Mouse (Mus musculus) right cerebral cortex, postnatal 25 days (tissue): ENCODE results near the gene Fchsd2.
"Not testable (repeated sequence)": the region's sequence is repeated elsewhere in the genome, so short reads cannot be mapped to it uniquely, and the experiment has no call there.

Experiments
- DNase-seq: peaks from one replicate; pipeline ENCODE4 v3.0.0; 2022

Fchsd2 gene

DNA sequence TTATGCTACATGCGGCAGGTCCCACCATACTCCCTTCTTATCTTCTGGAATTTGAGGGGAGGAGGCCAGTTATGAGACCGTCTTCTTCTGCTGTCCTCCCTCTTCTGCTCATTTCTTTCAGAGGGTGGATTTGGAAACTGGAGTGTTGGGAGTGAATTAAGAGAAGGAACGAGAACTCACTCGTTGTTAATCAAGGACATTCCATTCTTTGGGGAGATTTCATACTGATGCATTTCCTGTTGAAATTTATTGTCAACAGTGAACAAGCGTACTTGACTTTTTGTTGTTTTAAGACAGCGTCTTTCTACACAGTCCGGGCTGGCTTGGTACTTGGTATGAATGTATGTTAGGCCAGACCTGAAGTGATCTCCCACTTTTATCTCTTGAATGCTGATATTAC is 26.7 kb downstream of the Fchsd2 start:
- DNase-seq, result no peak

DNA sequence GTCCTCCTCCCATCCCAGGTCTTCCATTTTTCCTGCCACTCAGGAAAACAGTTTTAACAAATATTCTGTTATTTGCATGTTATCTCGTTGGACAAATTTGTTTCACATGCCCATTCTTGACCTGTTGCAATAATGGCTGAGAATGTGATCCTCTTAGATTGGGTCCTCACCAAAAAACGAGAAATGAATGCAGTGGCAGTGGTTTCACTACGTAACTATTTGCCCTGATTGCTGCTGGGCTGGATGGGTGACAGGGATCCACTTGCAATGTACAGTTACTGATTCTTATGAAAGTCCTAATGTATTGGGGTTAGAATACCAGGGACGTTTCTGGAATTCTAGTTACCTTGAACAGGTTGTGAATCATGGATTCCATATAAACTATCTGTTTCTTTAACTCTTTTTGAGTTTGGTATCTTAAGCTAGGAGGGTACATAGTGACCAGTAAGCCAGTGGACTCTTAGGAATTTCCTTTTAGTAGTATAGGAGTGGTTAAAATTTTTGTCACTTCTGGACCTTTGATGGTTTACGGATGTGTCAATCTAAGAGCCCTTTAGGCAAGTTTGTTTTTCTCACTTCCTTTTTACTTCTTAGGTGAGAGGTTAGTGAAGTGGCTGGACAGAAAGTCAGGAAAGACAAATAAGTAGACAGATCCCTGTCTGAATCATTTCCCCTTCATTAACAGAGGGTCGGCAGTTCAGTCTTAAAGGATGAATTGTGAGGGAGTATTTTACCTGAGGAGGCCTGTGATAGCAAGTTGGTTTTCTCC is 31.1 kb downstream of the Fchsd2 start:
- DNase-seq, result no peak

DNA sequence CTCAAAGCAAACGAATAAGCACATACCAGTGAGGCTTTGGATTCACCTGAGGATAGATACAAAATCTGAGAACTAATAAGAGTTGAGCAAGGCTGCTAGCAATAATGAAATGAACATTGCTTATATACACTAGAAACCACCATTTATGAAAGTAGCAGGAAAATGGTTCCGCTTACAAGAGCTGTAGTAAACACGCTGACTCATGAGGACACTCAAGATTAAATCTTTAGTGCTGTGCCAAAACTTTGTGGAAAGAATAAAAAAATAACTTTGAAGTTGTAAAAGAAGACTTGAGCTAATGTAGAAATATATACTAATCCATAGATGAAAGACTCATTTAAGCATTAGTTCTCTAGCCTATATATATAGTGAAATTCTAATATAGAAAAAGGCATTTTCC is 35.1 kb downstream of the Fchsd2 start:
- DNase-seq, result no peak

DNA sequence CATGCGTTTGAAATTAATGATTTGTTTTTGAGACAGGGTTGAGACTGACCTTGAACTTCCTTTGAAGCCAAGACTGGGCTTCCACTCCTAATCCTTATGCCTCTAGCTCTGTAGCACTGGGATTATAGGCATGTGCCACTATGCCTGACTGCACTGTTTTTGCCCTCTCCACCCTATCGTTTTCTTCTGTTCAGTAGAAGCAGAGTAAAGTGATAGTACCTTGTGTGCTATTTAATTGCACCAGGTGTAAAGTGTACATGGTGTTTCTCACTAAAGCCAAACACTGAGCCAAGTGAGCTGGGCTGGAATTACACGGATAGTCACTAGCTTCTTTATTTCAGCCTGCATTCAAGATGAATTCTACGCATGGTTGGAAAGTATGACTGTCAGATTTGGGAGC is 35.9 kb downstream of the Fchsd2 start:
- no peak for DNase-seq

DNA sequence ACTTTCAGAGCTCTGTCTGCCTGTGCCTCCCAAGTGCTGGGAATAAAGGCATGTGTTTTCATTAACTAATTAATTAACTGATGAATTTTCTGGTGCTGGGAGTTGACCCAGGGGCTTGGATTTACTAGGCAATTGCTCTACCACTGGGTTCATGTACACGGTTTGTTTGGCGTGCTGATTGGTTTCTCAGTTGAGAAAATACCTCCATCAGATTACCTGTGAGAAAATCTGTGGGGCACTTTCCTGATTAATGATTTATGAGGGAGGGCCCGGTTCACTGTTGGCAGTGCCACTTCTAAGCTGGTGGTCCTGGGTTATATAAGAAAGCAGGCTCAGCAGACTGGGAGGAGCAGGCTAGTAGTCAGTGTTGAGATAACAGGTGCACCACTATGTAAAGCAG is 38.0 kb downstream of the Fchsd2 start:
- no peak for DNase-seq

DNA sequence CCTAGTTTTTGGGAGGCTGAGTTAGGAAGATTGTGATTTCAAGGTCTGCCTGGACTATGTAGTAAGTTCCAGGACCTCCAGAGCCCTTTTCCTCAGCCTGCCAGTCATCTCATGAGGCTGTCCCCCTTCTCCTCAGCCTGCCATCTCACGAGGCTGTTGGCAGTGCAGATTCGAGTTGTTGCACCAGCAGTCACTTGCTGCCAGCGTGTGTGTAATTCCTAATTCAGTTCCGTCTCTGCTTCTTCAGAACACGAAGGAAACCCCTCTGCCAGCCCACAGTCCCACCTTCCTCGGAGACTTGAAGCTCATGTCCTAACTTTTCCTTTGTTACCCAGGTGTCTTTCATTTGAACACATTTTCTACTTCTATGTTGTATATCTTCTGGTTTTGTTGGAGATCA is 38.6 kb downstream of the Fchsd2 start:
- DNase-seq, result no peak

DNA sequence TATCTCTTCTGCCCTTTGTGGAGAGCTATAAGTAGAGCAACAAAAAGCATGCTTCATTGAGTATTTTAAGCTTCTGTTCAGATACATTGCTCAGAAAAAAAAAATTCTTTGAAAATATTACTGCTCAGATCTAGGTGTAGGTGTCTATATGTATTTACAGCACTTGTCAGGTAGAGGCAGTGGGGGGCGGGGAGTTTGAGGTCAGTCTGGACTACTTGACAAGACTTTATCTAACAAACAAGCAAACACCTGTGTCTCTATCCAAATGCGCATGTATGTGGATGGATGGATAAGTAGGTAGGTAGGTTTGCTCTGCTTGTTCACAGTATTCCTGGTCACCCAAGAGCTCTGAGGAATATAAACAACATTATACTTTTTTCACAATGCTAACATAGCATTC is 40.9 kb downstream of the Fchsd2 start:
- no peak for DNase-seq

DNA sequence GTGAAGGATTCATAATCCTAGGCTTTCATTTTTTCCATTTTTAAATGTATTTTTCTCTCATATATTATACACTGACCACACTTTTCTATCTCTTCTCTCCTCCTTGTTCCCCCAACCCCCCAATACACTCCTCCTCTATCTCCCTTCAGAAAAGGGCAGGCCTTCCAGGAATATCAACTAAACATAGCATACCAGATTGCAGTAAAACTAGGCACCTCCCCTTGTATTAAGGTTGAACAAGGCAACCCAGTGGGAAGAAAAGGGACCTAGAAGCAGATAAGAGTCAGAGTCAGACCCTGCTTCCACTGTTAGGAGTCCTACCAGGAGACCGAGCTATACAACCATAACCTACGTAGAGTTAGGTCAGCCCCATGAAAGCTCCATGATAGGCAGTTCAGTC is 41.5 kb downstream of the Fchsd2 start:
- DNase-seq, result no peak

DNA sequence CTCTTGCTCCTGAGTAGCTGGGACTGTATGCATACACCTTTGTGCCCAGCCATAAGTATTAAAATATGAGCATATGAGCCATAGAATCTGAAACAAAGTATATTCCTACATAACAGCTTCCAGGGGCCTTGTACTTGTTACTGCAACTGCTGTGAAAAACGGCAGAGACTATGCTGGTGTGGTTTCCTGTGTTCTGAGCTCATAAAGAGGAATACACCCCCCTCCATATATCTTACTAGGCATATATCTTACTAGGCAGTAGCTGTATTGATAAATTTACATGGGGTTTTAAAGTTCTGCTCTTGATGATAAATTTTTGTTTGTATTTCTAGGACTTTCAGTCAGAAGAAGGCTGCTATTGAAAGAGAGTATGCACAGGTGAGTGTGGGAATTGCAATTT is 46.2 kb downstream of the Fchsd2 start:
- DNase-seq, result no peak

DNA sequence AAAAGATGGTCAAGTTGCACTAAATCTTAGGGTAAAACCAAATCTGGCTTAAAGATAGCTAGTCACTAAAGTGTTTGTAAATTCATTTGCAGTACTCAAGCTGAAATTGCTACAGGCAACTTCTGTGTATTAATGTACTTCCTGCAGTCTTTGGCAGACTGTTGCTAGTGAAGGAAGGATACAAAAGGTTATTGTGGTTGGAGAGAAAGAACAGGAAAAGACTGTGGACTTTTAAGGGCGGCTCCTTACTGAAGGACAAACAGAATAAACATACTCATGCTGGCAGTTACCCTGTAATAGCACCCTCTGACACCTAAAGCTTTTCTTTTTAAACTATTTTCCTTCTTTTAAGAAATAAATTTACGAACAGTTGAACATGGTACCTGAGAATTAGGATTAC is 50.2 kb downstream of the Fchsd2 start:
- DNase-seq, result no peak

DNA sequence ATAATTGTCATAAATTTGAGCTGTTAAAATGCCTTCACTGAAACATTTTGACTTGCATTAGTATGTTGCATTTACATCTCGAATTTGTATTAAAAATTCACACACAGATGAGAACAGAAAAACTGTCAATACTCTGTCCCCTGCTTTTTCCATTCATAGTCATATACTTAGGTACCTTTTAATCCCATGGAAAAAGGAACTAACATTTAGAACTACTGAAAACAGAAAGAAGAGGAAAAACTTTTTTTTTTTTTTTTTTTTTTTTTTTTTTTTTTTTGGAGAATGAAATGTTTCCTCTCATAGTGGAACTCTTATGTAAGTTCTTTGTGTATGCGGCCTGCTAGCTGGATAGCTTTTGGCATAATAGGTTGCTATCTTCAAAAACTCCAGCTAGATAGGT is 51.6 kb downstream of the Fchsd2 start:
- no peak for DNase-seq

DNA sequence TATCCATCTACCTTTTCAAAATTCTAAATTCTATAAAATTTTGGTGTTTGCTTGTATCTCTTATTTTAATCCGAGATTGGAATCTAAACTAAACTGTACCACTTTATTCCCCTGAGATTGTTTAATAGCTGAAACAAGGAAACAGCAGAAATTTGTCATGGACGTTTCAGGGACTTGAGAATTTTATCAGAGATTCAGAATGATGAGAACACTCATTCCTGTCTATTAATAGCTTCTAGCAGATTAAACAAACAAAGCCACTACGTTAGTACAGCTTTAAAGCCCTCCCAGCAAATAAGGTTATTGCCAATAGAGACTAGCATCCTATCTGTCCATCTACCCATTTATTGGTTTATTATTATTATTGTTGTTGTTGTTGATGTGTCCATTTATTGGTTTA is 56.4 kb downstream of the Fchsd2 start:
- no peak for DNase-seq

DNA sequence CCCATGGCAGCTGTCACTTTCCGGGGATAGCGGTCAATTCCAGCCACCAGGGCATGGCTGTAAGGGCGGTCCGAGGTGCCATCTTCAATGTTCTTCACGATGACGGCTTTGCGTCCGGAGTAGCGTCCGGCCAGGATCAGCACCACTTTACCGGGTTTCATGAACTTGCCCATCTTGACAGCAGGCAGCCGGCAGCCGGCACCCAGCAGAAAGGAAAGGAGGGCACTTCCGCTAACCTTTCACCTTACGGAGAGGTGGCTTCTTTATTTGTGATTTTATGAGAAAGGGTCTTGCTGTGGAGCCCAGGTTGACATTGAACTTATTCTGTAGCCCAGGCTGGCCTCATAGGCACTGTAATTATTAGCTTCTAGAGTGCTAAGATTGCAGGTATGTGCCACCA is 62.2 kb downstream of the Fchsd2 start:
- DNase-seq, result not testable (repeated sequence)

DNA sequence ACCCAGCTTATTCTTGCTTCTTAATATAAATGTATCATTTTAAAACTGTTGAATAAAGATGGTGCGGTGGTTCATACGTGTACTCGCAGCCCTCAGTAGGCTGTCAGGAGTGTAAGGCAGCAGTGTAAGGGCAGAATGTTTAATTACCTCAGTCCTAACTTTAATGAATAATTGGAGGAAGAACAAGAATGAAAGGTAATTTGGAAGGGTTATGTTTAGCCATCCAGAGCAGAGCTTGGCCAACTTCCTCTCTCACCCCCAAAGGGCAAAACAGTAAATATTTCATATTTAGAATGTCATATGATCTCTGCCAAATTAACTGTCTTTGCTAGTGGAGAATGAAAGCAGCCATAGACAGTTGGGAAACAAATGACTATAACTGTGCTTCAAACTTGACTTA is 62.6 kb downstream of the Fchsd2 start:
- no peak for DNase-seq

DNA sequence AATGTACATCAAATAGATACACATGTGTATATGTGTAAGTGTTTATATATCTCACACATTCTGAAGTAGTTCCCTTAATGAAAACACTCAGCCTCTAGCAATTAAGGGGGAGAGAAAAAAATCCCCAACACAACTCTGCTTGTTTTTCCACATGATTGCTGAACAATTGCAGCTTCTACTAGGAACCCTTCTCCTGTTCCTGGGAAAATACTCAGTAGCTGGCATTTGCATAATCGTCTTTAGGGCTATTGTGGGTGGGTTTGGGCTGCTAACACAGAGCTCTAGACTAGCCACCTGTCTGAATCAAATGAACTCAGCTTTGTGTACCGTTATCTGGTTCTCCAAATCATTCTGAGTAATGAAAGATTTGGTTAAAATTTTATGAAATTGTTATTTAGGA is 67.6 kb downstream of the Fchsd2 start:
- no peak for DNase-seq

DNA sequence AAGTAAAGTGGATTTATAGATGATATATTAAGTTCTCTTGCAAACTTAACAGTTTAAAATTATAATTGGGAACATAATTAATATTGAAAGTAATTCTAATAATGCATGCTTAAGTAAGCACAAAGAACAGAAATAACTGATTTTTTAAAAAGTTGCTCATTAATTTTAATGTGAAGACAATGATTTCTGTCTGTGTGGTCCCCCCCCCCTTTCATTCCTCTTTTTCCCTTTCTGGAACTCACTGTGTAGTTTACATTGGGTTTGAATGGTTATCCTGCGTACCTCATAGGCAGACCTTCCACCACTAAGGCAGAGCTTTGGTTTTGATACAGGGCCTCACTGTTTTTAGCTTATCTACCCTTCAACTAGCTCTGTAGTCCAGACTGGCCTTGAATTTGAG is 70.1 kb downstream of the Fchsd2 start:
- DNase-seq, result no peak

DNA sequence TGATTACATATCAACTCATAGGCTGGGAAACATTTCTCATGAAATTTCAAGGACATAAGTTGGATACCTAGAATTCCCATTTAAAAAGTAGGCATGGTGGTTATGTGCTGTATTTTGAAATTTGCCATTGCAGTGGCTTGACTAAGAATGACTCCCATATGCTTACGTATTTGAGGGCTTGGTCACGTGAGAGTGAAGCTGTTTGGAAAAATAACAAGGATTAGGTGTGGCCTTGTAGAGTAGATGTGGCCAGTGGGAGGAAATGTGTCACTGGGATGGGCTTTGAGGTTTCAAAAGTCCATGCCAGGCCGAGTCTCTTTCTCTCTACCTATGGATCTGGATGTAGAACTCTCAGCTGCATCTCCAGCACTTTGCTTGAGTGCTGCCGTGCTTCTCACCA is 71.2 kb downstream of the Fchsd2 start:
- no peak for DNase-seq

DNA sequence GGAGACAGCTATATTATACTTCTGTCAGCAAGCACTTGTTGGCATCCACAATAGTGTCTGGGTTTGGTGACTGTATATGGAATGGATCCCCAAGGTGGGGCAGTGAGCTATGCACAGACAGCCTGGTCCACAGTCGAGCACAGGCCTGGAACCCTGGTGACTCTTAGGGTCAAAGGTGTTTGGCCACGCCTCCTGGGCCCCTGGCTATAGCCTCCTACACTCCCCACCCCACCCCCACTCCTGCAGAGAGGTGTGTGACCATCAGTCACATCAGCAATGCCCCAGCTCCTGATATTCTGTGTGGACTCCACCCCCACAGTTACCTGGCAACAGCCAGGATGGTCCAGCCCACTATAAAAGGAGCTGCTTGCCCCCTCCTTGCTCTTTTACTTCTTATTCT is 73.9 kb downstream of the Fchsd2 start:
- DNase-seq, result no peak

DNA sequence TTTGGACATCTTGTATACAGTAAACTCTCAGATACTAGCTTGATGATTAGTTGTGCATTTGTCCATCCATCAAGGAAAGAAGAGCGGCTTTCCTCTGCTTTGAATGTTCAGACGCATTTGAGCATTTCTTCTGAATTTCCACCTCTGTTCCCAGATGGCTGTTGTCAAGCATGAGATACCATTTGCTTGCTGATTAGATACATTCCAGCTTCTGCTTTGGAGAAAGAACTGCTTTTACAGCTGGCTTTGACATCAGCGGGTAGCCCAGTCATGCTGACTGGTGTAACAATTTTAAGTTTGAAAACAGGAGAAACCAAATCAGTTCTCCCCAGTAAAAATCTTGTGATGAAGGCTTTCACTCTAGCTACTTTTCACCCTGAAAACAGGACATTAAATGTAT is 77.8 kb downstream of the Fchsd2 start:
- DNase-seq, result no peak

DNA sequence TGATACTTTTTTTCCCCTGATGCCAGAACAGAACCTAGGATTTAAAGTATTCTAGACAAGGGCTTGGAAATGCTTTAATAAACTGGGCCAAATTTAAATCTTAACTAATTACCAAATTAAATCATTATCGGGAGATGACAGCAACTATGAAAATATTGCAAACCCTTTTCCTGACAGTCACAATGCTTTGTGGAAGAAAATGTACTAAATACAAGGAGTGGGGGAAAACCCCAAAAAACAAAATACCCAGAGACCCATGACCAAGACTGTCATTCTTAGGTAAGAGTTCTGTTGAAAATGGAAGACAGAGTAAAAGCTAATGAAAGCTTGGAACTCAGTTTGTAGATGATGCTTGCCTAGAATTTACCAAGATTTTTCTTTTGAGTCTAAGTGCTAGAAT is 78.3 kb downstream of the Fchsd2 start:
- no peak for DNase-seq

DNA sequence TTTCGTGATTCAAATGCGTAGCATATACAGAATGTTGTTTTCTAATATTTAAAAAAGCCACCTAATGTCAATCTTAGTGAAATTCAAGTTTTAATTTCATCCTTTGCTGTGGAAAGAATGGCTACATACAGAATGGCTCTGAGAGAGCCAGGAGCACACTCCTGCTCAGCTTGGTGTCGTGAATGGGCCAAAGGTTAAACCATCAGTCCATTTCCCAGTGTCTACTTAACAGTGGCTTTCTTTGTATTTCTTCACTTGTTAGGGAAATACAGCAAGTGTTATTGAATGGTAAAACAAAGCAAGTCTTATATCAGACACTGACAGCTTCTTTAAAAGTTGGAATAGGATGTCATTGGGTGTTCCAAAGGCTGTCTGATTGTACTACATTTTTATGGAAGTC is 80.7 kb downstream of the Fchsd2 start:
- no peak for DNase-seq

DNA sequence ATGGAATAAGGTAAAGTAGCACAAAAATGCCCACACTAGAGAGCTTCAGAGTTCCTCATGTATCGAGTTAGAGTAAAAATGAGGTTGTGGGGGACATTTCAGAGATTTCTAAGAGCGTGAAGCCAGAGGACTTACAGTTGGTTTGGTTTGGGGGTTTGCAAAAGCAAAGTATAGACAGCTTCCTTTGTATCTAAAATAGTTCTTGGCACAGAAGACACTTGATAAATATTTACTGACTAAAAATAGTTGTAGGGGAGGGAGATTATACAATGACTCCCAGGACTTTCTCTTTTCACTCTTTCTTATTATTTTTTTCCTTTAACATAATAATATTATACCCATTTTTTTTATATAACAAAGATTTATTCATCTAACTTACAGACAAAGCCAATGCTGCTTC is 86.1 kb downstream of the Fchsd2 start:
- no peak for DNase-seq

DNA sequence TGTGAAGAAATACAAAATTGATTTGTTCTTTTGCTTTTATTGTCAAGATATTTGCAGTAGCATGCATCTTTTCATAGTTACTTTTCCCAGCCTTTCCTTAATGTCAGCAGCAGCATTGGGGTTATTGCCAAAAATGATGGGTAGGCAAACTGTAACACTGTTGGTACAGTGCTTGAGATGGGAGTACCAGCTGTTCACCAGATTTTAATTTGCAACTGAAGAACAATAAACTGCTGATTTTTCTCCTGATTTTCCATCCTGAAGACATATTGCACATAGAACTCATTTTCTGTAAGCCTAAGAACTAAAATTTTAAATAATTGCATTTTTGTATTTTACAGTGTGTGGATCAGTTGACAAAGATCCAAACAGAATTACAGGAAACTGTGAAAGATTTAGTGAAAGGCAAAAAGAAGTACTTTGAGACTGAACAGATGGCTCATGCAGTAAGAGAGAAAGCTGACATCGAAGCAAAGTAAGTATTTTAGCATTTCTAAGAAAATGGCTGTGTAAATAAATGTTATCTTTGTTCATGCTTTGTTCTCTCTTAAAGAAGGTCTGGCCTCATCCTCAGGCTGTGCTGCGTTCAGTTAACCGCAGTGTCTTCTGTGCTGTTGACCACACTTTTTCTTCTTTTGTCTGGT is 98.8 kb downstream of the Fchsd2 start:
- DNase-seq, result no peak

DNA sequence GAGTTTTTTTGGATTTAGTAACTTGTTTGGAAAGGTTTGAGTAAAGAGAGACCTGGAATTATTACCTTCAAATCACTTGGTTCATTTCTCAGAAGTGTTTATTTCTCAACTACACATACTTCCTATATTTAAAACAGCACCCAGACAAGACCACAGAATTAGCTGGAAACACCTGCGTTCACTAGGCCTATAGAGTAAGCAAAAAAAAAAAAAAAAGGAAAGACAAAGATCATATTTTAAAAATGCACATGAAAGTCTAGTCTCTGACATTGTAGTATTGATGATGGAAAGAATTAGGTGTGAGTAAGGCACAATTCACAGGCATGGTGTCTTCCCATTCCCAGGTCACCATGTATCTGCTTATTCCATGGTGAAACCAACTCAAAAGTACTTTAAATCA is 118.2 kb downstream of the Fchsd2 start:
- DNase-seq, result no peak
